In genomic region chr5:110285156-110285555, GRCm38 (mm10) we compare ENCODE assay signal across 8 mouse cellular contexts. TPM values are rescaled to one million over a fixed set of nuclear protein-coding genes. Genes with fewer than 3 reads are reported as not detected.
A peak's percentile ranks its signal among the peaks of the same experiment; 100 is the strongest.
DNase-seq lines count a peak whose midpoint lies in the region; ATAC-seq and TF ChIP-seq lines count a peak whose summit lies in the region.

No protein-coding gene starts in this region.

- H3K4me1 ChIP-seq in ES-E14 (ENCODE audit: control insufficient read depth in 2 of 2, insufficient read depth in 2 of 2, low read length in 2 of 2, poor library complexity in 1 of 2), result no peaks in the 10 kb centered on the region
- H3K4me1 ChIP-seq in forebrain, embryonic 15.5 days, result peaks cover 19% of the 10 kb centered on the region
- peaks cover 9% of the 10 kb centered on the region; the same call in 1 of the 2 replicates for H3K4me1 ChIP-seq in kidney, embryonic 16.5 days (ENCODE audit: insufficient read depth, low read length)
- peaks cover 17% of the 10 kb centered on the region for H3K4me1 ChIP-seq in midbrain, embryonic 13.5 days (replicated peaks)

- in situ Hi-C loops in ES-E14 (cut with MboI; ENCODE audit: low sequenced_read_pairs in 2 of 2, unreplicated experiment in 2 of 2), result no loop called here

- 11% methylated on average over 15 of the region's 15 CpGs for WGBS in forebrain, embryonic 15.5 days
- 5% methylated on average over 15 of the region's 15 CpGs for WGBS in kidney, embryonic 16.5 days
- WGBS in midbrain, embryonic 13.5 days, result 12% methylated on average over 15 of the region's 15 CpGs

- DNase-seq in embryo, embryonic 10 days (ENCODE audit: low spot score), result peak; percentile 10
- DNase-seq in embryo, embryonic 10.5 days (ENCODE audit: low spot score), result no peak
- DNase-seq in ES-E14 (ENCODE audit: low read depth, low spot score), result no peak
- DNase-seq in layer of hippocampus, postnatal 25 days (ENCODE audit: extremely low spot score in 1 of 2, low spot score in 1 of 2), result no peak
- DNase-seq in spleen, postnatal 14 days (ENCODE audit: low spot score in 2 of 2), result no peak

- peak overlapping the region; percentile 85 to 100 for H3K4me3 ChIP-seq in ES-E14 (ENCODE audit: insufficient read depth in 1 of 2, low read depth in 1 of 2, low read length in 2 of 2, poor library complexity in 1 of 2, severe bottlenecking in 1 of 2)
- H3K4me3 ChIP-seq in forebrain, embryonic 15.5 days, result peak overlapping the region; percentile 85
- peak overlapping the region; percentile 71 for H3K4me3 ChIP-seq in kidney, embryonic 16.5 days (ENCODE audit: low read length)
- peak overlapping the region; percentile 77 for H3K4me3 ChIP-seq in midbrain, embryonic 13.5 days (replicated peaks)

- 0 out of 2 replicates have a peak, but pooled peaks cover 5% of the 10 kb centered on the region for H3K27me3 ChIP-seq in forebrain, embryonic 15.5 days
- no peaks in the 10 kb centered on the region; the same call in 1 of the 2 replicates for H3K27me3 ChIP-seq in kidney, embryonic 16.5 days (ENCODE audit: insufficient read depth, low read length)
- H3K27me3 ChIP-seq in midbrain, embryonic 13.5 days, result peaks cover 17% of the 10 kb centered on the region

- H3K36me3 ChIP-seq in ES-E14 (ENCODE audit: control insufficient read depth, insufficient read depth, low read length, poor library complexity, severe bottlenecking), result peaks cover 3% of the 10 kb centered on the region
- no peaks in the 10 kb centered on the region for H3K36me3 ChIP-seq in forebrain, embryonic 15.5 days
- peaks cover 8% of the 10 kb centered on the region; the same call in 1 of the 2 replicates for H3K36me3 ChIP-seq in kidney, embryonic 16.5 days (ENCODE audit: insufficient read depth, low read length)
- 0 out of 2 replicates have a peak, but pooled peaks cover 1% of the 10 kb centered on the region for H3K36me3 ChIP-seq in midbrain, embryonic 13.5 days

- ATAC-seq in forebrain, embryonic 15.5 days (replicated peaks), result no peak
- ATAC-seq in kidney, embryonic 16.5 days (ENCODE audit: low FRiP score, low TSS enrichment), result 0 out of 2 replicates have a peak, but pooled peaks have one; percentile 1
- ATAC-seq in midbrain, embryonic 13.5 days, result no peak

- peak overlapping the region; percentile 70 for H3K9ac ChIP-seq in ES-E14 (ENCODE audit: insufficient read depth, low read depth, low read length, poor library complexity, severe bottlenecking)
- H3K9ac ChIP-seq in forebrain, embryonic 15.5 days (replicated peaks), result peak overlapping the region; percentile 73
- peak overlapping the region; percentile 79; the same call in 1 of the 2 replicates for H3K9ac ChIP-seq in kidney, embryonic 16.5 days (replicated peaks; ENCODE audit: low read length)
- H3K9ac ChIP-seq in midbrain, embryonic 13.5 days (replicated peaks), result 0 out of 2 replicates have a peak overlapping the region, but pooled peaks have one; percentile 85

- peak overlapping the region; percentile 84 for H3K4me2 ChIP-seq in forebrain, embryonic 15.5 days (replicated peaks)
- peak overlapping the region; percentile 97 for H3K4me2 ChIP-seq in kidney, embryonic 16.5 days (replicated peaks; ENCODE audit: low read depth, low read length)
- H3K4me2 ChIP-seq in midbrain, embryonic 13.5 days (replicated peaks), result peak overlapping the region; percentile 93

- H3K9me3 ChIP-seq in ES-E14 (ENCODE audit: control insufficient read depth, insufficient read depth, low read depth, low read length), result no peaks in the 10 kb centered on the region
- no peaks in the 10 kb centered on the region for H3K9me3 ChIP-seq in forebrain, embryonic 15.5 days
- no peaks in the 10 kb centered on the region for H3K9me3 ChIP-seq in kidney, embryonic 16.5 days (ENCODE audit: low read length)
- no peaks in the 10 kb centered on the region for H3K9me3 ChIP-seq in midbrain, embryonic 13.5 days

- no peak overlapping the region for H3K27ac ChIP-seq in ES-E14 (ENCODE audit: insufficient read depth, low read depth, low read length, poor library complexity, severe bottlenecking)
- H3K27ac ChIP-seq in forebrain, embryonic 15.5 days (replicated peaks), result no peak overlapping the region
- no peak overlapping the region for H3K27ac ChIP-seq in kidney, embryonic 16.5 days (ENCODE audit: low read length)
- no peak overlapping the region for H3K27ac ChIP-seq in midbrain, embryonic 13.5 days

TF ChIP-seq in ES-E14, 5 proteins besides CTCF, POLR2A, EP300 and RAD21:
- TF ChIP-seq ZNF384 (IDR thresholded peaks at IDR 0.05; ENCODE audit: low read depth, low read length) (no peak), MAFK (IDR thresholded peaks at IDR 0.05; ENCODE audit: insufficient read depth, low read depth, low read length) (no peak), HCFC1 (IDR thresholded peaks at IDR 0.05; ENCODE audit: borderline replicate concordance, insufficient read depth, low read length) (no peak), CHD2 (IDR thresholded peaks at IDR 0.05; ENCODE audit: low read depth, low read length) (no peak), ZC3H11A (IDR thresholded peaks at IDR 0.05; ENCODE audit: borderline replicate concordance, low read depth, low read length) (no peak)

RNA-seq across cellular contexts. Expression of gene Pxmp2, which starts 0.8 kb away (rescaled TPM):
- 11.7 and 16.9 TPM in 2 replicates for total RNA-seq in ES-E14 (2012; rRNA removed)
- polyA plus RNA-seq in forebrain, embryonic 15.5 days (2015; fragmentation: Nextera tagmentation; extraction: Ambion mirVana), result 6.3 and 8.4 TPM in 2 replicates
- 25.1 and 27.3 TPM in 2 replicates for polyA plus RNA-seq in kidney, embryonic 16.5 days (2015; fragmentation: Nextera tagmentation; extraction: Ambion mirVana)
- polyA plus RNA-seq in midbrain, embryonic 13.5 days (2015; fragmentation: Nextera tagmentation; extraction: Ambion mirVana), result 9.2 and 10.2 TPM in 2 replicates
- 10 to 100 TPM in 1 of 2 experiments, 1 to 10 TPM in 1; 10.0 to 12.6 TPM for total RNA-seq in layer of hippocampus, postnatal 25 days (2021)

RNA-seq across cellular contexts. Expression of gene Pole, which starts 0.9 kb away (rescaled TPM):
- total RNA-seq in ES-E14 (2012; rRNA removed), result 77.7 and 96.1 TPM in 2 replicates
- 14.3 and 16.3 TPM in 2 replicates for polyA plus RNA-seq in forebrain, embryonic 15.5 days (2015; fragmentation: Nextera tagmentation; extraction: Ambion mirVana)
- 30.3 and 32.1 TPM in 2 replicates for polyA plus RNA-seq in kidney, embryonic 16.5 days (2015; fragmentation: Nextera tagmentation; extraction: Ambion mirVana)
- polyA plus RNA-seq in midbrain, embryonic 13.5 days (2015; fragmentation: Nextera tagmentation; extraction: Ambion mirVana), result 12.6 and 14.0 TPM in 2 replicates
- total RNA-seq in layer of hippocampus, postnatal 25 days (2021), result 1 to 10 TPM; 1.3 to 1.8 TPM

RNA-seq across cellular contexts. Expression of gene Pgam5, which starts 15.4 kb away (rescaled TPM):
- total RNA-seq in ES-E14 (2012; rRNA removed), result 55.4 and 65.6 TPM in 2 replicates
- polyA plus RNA-seq in forebrain, embryonic 15.5 days (2015; fragmentation: Nextera tagmentation; extraction: Ambion mirVana), result 105 and 107 TPM in 2 replicates
- 68.5 and 74.5 TPM in 2 replicates for polyA plus RNA-seq in kidney, embryonic 16.5 days (2015; fragmentation: Nextera tagmentation; extraction: Ambion mirVana)
- 87.1 and 91.5 TPM in 2 replicates for polyA plus RNA-seq in midbrain, embryonic 13.5 days (2015; fragmentation: Nextera tagmentation; extraction: Ambion mirVana)
- 10 to 100 TPM; 62.5 to 63.2 TPM for total RNA-seq in layer of hippocampus, postnatal 25 days (2021)

RNA-seq across cellular contexts. Expression of gene Ankle2, which starts 54.4 kb away (rescaled TPM):
- total RNA-seq in ES-E14 (2012; rRNA removed), result 83.3 and 134 TPM in 2 replicates
- 26.9 and 28.6 TPM in 2 replicates for polyA plus RNA-seq in forebrain, embryonic 15.5 days (2015; fragmentation: Nextera tagmentation; extraction: Ambion mirVana)
- 24.3 and 25.5 TPM in 2 replicates for polyA plus RNA-seq in kidney, embryonic 16.5 days (2015; fragmentation: Nextera tagmentation; extraction: Ambion mirVana)
- 23.8 and 31.5 TPM in 2 replicates for polyA plus RNA-seq in midbrain, embryonic 13.5 days (2015; fragmentation: Nextera tagmentation; extraction: Ambion mirVana)
- 10 to 100 TPM; 36.1 to 41.3 TPM for total RNA-seq in layer of hippocampus, postnatal 25 days (2021)

RNA-seq across cellular contexts. Expression of gene P2rx2, which starts 57.9 kb away (rescaled TPM):
- 1.3 and 2.2 TPM in 2 replicates for total RNA-seq in ES-E14 (2012; rRNA removed)
- polyA plus RNA-seq in forebrain, embryonic 15.5 days (2015; fragmentation: Nextera tagmentation; extraction: Ambion mirVana), result 5.7 and 6.8 TPM in 2 replicates
- polyA plus RNA-seq in kidney, embryonic 16.5 days (2015; fragmentation: Nextera tagmentation; extraction: Ambion mirVana), result 1.1 and 1.2 TPM in 2 replicates
- polyA plus RNA-seq in midbrain, embryonic 13.5 days (2015; fragmentation: Nextera tagmentation; extraction: Ambion mirVana), result 3.2 and 3.8 TPM in 2 replicates
- under 1 TPM in 1 of 2 experiments, not detected in 1; 0.75 TPM for total RNA-seq in layer of hippocampus, postnatal 25 days (2021)
